Mouse (Mus musculus) c-Kit-positive CD71-negative TER-119-negative erythroid progenitor cells, embryonic 14.5 days (primary cell): ENCODE data around the gene Slpi.
A peak's percentile ranks its signal among the peaks of the same experiment; 100 is the strongest.
"Not testable (repeated sequence)": the region's sequence is repeated elsewhere in the genome, so short reads cannot be mapped to it uniquely, and the experiment has no call there.

ENCODE experiments used
- DNase-seq: peaks from one replicate; pipeline ENCODE4 v3.0.0-alpha.2; 2013; ENCODE audit warnings: low read depth

The Slpi gene

GRCm38 (mm10) chr2:164377478-164378426, 11.1 kb downstream of the Slpi start:
- DNase-seq: no peak

DNA sequence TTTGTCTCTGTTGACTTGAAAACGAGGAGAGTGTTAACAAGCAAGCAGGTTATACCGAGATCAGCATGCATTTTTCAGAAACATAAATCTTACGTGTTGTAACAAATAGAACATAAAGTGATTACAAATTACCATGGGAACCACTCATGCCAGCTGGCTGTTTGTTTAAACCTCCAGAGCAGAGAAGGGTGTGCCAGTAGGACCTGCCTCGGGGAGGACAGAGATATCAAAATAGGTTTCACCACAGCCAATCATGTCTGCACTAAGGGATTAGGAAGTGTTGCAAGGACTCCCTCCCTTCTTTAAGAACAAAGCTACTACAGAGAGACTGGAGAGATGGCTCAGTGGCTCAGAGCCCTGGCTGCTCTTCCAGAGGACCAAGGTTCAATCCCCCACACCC, 15.7 kb downstream of the Slpi start:
- no peak for DNase-seq

DNA sequence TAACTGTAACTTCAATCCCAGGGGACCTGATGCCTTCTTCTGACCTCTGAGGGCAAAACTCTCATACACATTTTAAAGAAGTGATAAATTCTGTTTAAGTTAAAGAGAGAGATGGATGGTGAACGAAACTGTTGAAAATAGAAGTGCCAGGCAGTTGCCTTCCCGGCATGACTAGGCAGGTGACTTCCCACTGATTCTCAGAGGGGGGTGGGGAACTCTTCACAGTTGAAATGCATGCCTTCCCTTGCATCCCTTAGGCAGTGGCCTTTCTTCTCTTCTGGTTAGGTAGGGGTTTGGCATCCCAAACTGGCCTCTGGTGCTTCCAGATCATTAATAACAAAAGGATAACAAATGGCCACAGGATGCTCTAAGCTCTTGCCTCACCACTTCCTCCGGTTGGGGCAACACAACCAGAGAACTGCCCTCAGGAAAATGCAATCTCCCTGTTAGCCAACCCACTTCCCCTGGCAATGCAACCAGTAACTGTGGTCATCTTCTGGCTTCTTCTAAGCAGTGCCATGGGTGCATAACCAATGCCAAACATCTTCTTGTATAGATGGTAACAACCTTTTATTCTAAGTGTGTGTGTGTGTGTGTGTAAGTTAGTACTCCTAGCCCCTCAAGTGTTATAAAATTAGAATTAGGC, 16.4 kb downstream of the Slpi start:
- DNase-seq: no peak

GRCm38 (mm10) chr2:164371371-164371770, 17.5 kb downstream of the Slpi start:
- DNase-seq: no peak

DNA sequence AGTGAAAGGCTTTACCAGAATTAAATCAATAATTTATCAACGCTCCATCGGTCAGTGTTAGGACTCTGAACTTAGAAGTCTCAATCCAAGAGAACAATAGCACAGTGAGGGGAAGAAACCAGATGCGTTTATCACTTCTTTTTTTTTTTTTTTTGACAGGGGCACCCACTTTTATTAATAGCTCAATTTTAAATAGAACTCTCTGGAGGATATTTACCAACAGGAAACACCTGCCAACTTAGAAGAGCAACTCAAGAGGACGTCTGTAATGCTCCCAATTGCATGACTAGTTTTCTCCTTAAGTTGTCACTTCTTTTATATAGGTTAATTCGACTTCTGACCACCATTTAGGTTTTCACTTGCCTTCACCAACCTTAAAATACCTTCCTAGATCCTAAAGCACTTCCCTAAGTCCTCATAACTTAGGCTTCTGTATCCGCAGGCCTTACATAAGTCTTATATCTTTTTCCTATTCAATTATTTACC, 20.2 kb downstream of the Slpi start:
- DNase-seq: no peak

DNA sequence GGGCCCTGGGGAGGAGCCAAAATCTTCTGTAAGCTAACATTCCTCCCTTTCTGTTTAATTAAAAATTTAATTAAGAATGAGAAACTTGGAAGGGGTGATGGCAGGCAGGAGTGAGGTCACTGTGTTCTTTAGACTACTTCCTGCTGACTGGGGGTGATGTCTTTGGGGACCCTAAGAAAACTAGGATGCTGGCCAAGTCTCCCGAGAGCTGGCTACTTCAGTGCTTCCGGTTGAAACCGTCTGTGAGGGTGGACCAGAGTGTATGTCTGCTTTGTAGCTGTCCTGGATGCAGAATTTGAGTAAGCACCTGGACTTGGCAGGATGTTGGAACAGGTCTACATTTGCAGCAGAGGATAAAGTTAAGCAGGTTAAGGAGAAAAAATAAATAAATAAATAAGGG, 21.9 kb downstream of the Slpi start:
- DNase-seq: no peak

DNA sequence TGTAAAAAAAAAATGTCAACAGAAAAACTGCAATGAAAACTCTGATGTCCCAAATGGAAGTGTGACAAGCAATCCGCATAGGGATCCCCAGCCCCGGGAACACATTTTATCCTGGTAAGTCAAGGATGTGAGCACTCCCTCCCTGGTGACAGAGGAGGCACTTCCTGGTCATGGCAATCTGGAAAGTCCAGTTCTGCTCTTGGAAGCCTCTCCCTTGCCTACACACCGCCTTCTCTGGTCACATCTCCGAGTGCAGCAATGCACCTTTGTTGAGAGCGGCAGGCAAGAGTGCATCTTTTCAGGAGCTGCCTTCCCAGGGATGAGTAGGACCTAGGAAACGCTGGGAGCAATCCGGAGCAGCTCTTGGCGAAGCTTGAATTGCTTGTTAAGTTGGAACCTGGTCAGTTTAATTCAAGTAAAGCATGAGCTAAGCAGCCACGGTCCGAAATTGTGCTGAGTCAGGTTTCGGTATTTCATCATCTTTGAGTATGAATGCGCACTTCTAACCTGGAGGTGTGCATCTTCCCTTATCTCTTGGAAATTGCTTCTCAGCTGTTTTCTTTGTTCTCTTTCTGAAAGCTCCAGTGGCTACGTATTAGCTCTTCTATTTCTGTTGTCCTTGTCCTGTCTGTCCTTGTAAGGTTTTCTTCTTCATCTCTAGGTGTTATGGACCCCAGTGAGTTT, 27.8 kb downstream of the Slpi start:
- DNase-seq: no peak

GRCm38 (mm10) chr2:164359668-164360067, 29.2 kb downstream of the Slpi start:
- no peak for DNase-seq

- no peak for DNase-seq
Measured at GRCm38 (mm10) chr2:164359031-164359430, 29.9 kb downstream of the Slpi start.

GRCm38 (mm10) chr2:164358373-164358772, 30.5 kb downstream of the Slpi start:
- DNase-seq: no peak

GRCm38 (mm10) chr2:164356177-164356967, 32.5 kb downstream of the Slpi start:
- DNase-seq: no peak

- DNase-seq: no peak
Measured at GRCm38 (mm10) chr2:164353356-164353755, 35.5 kb downstream of the Slpi start.

DNA sequence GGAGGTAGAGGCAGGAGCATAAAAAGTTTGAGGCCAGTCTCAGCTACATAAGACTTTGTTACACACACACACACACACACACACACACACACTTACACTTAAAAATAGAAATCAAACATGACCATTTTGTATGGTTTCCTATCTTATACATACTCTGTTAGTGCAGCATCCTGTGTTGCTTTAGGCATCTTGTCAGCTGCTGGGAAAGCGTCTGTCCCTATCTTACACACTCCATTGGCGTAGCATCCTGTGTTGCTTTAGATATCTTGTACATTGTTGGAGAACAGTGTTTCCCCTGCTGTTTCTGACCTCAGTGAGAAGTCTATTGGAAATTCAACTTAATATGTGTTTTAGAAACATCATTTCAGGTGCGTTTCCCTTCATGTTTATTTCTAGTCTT, 36.2 kb downstream of the Slpi start:
- DNase-seq: no peak

DNA sequence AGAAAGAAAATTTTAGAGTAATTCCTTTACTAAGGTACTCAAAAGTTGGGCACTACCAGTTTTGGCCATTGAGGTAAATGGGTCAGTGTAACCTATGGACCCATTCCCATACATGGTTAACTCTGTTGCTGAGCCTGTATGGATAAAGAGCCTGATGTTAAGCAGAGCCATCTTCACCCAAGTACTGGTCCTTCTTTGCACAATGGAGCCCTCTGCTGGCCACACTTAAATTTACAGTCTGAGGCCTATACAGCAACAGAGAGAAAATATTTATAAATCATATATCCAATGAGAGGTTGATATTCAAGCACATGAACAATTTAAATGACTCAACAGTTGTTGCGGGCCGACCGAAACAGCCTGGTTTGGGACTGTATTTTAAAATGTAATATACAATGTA, 39.9 kb downstream of the Slpi start:
- peak; percentile 33 for DNase-seq

DNA sequence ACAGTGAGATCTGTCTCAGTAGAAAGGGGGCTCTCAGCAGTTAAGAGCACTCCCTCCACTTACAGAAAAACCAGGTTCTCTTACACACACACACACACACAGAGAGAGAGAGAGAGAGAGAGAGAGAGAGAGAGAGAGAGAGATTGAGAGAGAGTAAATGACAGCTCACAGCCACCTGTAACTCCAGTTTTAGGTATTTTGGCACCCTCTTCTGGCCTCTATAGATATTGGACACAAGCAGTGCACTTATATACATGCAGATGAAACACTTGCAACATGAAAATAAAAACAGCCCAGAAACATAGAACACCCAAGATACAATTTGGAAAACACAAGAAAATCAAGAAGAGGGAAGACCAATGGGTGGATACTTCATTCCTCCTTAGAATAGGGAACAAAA, 41.2 kb downstream of the Slpi start:
- not testable (repeated sequence) for DNase-seq

DNA sequence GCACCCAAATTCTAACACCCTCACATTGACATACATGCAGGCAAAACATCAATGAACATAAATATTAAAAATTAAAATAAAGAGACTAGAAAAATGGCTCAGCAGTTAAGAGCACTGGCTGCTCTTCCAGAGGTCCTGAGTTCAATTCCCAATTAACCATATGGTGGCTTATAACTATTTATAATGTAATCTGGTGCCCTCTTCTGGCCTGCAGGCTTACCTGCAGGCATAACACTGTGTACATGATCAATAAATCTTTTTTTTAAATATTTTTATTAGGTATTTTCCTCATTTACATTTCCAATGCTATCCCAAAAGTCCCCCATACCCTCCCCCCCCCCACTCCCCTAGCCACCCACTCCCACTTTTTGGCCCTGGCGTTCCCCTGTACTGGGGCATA, 45.2 kb downstream of the Slpi start:
- not testable (repeated sequence) for DNase-seq

GRCm38 (mm10) chr2:164332440-164332839, 56.5 kb downstream of the Slpi start, which contains the start of gene Svs5:
Svs5 (plus strand) TSS chr2:164332740.
- DNase-seq: not testable (repeated sequence)

DNA sequence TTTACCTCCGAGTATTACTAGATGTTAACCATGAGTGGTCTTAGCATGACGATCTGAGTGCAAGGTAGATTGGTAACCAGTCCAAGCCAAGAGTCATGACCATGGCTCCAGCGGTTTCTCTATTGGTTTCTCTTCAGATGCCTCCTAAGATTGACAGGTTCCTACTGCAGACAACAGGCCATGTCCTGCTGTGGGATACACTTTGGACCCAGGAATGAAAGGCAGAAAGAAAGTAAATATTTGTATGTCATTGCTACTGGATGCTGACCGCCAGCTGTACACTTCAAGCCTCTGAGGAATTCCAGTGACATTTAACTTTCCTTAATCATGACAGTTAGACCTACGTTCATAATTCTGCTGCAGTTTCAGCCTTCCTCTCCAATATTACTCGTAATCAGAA, 67.9 kb downstream of the Slpi start:
- DNase-seq: no peak

DNA sequence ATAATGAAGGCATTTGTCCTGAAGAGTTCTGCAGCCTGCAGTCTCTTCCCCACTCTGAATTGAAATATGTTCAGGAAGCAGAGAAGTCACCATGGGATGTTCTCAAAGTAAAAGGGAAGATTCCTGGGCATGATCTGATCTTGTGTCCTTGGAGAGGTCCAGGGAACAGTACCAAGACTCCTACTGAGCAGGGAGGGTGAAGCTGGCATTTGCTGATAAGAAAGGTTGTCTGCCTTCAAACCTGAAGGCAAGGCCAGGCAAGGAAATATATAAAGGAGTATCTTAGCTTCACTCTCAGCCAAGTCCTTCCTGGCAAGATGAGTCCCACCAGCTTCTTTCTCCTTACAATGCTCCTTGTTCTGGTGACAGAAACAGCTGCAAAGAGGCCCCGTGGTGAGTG, 72.4 kb downstream of the Slpi start, which contains the start of gene Svs6:
TSS of gene Svs6 (plus strand) at position 301 of the 400 bp plus-strand sequence.
- not testable (repeated sequence) for DNase-seq

- not testable (repeated sequence) for DNase-seq
Measured at GRCm38 (mm10) chr2:164315460-164315859, 73.4 kb downstream of the Slpi start.

DNA sequence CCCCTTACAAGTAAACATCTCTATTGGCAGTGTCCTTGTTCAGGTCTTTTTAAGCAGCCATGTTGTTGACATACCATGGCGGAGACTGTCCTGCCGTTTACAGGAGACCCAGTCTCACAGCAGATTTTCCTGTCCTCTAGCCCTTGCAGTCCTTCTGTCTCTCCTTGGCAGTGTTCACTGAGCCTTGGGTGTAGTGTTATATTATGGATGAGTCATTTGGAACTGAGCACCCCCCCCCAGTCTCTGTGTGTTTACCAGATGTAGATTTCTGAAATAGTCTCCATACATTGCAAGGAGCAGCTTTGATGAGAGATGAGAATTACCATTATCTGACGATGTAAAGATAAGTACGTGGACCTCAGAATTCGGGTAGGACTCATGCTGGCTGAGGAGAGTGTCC, 76.3 kb downstream of the Slpi start:
- no peak for DNase-seq
